Mouse (Mus musculus) neutrophil, adult 5-6 weeks (primary cell): Measurements from ENCODE around the gene Kmt2e. TPM values are rescaled to one million over a fixed set of nuclear protein-coding genes. Genes with fewer than 3 reads are reported as not detected.

Experiments used
- ATAC-seq: fragments of 151-379, 151-347 bp; 2 replicates; pipeline ENCODE4 v1.8.0; 2017; ENCODE audit warnings: mild to moderate bottlenecking, moderate TSS enrichment; ENCODE audit not compliant: insufficient number of reproducible peaks, poor library complexity, low FRiP score, severe bottlenecking; ENCODE audit errors: extremely low read depth
- total RNA-seq: library from RNA; stranded (forward); fragments of 200-1000 nt; gene quantifications from 2 replicates; pipeline ENCODE4 v1.2.3, GENCODE M21; 2017

Gene Kmt2e
- total RNA-seq, 1 experiment from 2014 or later = 201 TPM

DNA sequence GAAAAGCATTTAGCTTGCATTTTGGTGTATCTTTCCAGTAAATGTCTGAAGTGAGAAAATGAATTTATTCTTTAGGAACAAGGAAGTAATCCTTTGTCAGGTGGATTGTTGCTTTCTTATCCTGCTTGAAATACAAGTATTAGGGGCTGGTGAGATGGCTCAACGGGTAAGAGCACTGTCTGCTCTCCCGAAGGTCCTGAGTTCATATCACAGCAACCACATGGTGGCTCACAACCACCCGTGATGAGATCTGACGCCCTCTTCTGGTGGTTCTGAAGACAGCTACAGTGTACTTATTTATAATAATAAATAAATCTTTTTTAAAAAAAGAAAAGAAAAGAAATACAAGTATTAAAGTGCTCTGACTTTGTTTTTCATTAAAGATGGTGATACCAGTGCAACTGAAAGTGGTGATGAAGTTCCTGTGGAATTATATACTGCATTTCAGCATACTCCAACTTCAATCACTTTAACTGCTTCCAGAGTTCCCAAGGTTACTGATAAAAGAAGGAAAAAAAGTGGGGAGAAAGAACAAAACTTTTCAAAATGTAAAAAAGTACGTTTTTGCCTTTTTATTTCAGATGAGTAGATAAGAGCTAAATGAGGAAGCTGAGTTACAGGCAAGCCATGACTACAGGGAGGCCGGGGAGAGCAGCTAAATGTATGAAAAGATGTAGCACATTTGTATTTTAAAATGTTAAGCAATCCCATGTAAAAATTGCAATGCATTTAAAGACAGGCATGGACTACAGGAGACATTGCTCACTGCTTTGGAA, 39.0 kb downstream of the Kmt2e start:
- ATAC-seq = no peak

DNA sequence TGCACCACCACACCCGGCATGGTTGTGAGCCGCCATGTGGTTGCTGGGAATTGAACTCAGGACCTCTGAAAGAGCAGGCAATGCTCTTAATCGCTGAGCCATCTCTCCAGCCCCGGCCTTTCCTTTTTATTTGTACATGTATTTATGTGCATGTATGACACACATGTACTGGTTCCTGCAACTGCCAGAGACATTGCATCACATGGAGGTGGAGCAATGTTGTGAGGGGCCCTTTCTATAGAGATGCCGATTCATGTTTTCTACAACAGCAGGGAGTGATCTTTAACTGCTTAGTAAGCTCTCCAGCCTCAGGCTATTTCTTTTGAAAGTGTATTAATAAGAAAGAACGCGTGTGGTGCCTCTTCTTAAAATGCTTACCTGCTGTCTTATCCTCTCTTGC, 49.6 kb downstream of the Kmt2e start:
- no peak for ATAC-seq

DNA sequence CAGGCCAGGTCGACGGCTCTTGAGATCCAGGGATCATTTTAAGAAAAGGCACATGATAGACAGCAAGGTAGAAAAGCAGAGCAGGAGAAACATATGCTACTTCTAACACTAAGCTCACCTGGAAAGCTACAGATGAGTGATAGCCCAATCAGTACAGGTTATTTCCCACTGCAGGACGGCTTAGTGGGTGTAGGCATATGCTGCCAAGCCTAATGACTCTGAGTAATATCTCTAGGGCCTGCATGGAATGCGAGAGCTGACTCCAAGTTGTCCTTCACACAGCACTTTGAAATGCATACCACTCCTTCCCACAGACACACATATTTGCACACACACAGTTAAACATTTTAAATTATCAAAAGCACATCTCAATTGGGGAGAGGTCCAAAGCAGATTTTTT, 55.0 kb downstream of the Kmt2e start:
- no peak for ATAC-seq

DNA sequence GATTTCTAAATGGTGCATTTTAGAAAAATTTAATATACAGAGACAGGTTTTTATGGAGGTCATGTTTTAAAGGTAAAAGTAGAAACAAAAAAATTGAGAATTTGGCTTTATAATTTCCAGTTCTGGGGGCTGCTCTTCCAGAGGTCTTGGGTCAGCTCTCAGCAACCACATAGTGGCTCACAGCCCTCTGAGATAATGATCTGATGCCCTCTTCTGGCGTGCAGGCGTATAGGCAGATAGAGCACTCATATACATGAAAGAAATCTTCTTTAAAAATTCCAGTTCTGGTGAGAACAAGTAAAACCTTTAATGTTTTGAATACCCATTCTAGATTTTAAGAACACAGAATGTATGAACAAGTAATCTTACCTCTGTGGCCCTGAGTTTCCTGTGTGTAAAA, 56.6 kb downstream of the Kmt2e start:
- ATAC-seq = peak; percentile 66; the same call in 1 of the 2 replicates

DNA sequence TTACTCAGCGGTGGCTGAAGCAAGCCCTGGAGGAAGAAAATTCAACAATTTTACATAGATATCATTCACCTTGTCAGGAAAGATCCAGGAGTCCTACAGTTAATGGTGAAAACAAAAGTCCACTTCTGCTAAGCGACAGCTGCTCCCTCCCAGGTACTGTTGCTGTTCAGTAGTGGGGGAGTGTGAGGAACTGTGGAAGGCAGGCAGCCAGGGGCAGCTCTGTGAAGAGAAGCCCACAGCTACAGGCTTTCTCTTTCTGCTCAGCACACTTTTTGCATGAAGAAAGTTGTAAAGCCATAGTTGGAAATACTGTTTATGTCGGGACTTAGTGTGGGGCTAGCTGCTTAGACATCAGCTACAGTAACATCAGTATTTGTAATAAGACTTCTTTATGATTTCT, 62.2 kb downstream of the Kmt2e start:
- no peak for ATAC-seq

DNA sequence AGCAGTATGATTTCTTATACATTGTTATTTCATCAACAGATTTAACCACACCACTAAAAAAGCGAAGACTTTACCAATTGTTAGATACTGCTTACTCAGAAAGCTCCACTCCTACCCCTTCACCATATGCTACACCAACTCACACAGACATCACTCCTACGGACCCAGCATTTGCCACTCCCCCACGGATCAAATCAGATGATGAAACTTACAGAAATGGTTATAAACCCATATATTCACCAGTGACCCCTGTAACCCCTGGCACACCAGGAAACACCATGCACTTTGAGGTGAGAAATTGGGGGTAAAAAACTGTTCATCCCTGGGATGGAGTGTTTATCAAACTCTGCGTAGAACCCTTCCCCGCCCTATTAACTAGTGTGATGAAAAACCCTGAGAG, 62.7 kb downstream of the Kmt2e start:
- ATAC-seq = no peak

DNA sequence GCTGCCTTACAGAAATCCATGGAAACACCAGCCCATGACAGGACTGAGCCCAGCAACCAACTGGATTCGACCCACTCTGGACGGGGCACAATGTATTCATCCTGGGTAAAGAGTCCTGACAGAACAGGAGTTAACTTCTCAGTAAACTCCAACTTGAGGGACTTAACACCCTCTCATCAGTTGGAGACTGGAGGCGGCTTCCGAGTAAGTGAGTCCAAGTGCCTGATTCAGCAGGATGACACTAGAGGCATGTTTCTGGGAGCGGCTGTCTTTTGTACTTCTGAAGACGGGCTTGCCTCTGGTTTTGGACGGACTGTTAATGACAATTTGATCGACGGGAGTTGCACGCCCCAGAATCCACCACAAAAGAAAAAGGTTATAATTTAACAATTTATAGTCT, 63.7 kb downstream of the Kmt2e start:
- ATAC-seq = no peak

DNA sequence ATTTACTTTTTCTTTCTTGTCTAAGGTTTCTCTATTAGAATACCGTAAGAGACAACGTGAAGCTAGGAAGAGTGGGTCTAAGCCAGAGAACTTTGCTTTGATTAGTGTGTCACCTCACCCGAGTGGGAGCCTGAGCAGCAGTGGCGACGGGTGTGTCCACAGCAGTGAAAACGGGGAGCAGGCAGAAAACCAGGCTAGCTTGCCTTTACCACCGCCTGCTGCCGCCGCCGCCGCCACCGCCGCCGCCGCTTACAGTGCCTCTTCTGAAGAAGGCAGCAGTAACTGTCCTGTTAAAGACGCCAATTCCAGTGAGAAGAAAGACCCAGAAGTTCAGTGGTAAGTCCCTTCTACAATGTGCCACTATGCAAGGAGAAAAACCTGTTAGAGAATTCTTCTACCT, 65.0 kb downstream of the Kmt2e start:
- no peak for ATAC-seq

DNA sequence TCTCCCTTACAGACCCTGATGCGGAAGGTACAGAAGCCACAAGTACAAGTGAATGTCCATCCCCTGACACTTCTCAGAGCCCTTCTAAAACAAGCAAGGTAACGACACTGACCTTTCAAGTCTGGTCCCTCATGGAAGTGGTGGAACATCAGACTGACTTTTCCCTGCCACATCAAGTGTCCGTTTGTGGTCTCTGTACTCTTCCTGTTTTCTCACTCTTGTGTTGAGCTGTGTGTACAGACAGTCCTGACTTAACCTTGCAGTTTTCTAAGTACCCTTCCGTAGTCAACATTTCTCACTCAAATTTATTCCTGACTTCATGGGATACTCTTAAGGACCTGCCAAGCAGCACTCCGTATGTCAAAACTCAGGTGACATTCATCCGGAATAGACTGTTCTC, 66.5 kb downstream of the Kmt2e start:
- no peak for ATAC-seq

DNA sequence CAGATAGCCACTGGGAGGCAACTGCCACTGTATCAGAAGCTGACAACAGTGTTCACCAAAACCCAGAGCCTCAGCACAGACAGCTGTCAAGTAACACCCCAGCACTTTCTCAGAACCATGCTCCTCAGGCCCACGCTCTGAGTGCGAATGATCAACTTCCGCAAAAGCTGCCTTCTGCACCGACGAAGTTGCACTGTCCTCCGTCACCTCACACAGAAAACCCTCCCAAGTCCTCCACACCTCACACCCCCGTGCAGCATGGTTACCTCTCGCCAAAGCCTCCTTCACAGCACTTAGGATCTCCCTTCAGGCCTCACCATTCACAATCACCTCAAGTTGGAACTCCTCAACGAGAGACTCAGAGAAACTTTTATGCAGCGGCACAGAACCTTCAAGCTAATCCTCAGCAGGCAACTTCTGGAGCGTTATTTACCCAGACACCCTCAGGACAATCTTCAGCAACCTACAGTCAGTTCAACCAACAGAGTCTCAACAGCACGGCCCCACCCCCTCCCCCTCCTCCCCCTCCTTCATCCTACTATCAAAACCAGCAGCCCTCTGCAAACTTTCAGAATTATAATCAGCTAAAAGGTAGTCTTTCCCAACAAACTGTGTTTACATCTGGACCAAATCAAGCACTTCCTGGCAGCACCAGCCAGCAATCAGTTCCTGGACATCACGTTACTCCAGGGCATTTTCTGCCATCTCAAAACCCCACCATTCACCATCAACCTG, 67.5 kb downstream of the Kmt2e start:
- ATAC-seq = no peak

DNA sequence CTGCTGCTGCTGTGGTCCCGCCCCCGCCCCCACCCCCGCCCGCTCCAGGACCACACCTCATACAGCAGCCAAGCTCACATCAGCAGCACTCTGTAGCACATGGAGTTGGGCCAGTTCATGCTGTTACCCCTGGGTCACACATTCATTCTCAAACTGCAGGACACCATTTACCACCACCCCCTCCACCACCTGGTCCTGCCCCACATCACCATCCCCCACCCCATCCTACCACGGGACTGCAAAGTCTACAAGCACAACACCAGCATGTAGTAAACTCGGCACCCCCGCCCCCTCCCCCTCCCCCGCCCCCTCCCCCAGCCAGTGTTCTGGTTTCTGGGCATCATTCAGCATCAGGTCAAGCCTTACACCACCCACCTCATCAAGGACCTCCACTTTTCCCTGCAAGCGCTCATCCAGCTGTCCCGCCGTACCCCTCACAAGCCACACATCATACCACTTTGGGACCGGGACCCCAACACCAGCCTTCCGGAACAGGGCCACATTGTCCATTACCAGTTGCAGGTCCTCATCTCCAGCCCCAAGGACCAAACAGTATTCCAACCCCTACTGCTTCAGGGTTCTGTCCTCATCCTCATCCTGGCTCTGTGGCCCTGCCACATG, 68.2 kb downstream of the Kmt2e start:
- ATAC-seq = no peak

DNA sequence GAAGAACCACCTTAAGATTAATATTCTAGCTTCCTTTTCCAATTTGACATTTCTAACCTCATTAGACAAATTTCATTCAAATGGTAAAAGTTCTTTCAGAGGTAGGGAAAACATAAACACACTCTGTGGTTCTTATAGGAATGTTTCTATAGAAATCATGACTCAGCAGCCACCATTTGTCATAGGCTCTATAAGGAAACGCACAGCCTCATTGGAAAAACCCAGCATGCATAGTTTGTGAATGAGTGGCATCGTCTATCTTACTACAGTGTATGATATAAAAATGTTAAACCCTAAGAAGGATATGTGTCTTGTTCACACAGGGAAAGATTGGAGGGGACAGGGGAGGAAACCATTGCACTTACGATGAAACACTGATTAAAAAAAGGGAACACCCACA, 71.3 kb downstream of the Kmt2e start:
- ATAC-seq = no peak

DNA sequence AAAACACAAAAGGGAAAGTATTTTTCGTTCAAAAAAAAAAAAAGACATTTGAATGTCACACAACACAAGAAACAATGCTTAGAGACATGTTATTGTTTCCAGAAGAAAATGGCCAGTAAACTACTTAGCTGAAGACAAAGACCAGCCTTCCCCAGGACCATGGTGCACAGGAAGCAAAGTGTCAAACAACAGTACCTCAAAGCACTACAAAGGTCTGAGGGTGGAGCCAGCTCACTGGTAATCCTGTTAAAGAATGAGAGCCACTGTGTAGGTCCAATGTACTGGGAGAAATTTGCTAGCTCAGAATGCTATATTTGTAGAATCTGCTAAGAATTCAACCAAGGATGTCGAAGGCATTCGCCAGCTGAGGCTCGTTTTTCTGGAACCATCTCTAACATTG, 73.0 kb downstream of the Kmt2e start:
- no peak for ATAC-seq

DNA sequence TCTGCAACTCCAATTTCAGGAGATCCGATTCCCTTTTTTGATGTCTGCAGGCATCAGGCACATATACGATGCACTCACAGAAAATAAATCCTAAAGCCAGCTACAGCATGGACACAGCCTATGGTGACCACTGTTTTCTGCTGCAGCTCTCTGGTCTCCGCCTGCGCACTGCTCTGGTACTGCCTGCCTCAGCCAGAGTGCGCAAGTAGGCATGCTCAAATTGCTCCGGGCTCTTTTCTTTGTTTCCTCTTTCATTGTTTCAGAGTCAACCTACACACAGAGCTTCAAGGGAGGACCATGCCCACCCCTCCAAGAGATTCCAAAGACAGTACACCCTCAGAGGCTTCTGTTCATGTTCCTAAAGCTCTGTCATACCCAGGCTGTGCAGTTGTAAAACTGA, 74.4 kb downstream of the Kmt2e start:
- ATAC-seq = no peak

DNA sequence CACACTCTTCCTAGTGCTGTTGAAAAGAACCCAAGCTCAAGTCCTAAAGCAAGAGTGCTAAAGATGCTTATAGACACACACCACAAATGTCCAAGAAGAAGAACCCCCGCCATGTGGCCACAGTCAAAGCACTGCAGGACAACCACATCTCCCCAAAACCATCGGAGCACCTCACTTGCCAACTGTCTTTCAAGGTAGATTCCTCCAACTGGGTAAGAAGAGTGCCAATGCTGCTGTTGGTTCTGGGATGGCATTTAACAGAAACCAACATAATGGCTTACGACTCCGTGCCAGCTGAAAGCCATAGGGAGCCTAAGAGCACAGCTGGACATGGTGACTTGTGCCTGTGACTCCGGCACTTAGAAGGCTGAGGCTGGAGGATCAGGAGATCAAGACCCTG, 77.2 kb downstream of the Kmt2e start:
- ATAC-seq = no peak

DNA sequence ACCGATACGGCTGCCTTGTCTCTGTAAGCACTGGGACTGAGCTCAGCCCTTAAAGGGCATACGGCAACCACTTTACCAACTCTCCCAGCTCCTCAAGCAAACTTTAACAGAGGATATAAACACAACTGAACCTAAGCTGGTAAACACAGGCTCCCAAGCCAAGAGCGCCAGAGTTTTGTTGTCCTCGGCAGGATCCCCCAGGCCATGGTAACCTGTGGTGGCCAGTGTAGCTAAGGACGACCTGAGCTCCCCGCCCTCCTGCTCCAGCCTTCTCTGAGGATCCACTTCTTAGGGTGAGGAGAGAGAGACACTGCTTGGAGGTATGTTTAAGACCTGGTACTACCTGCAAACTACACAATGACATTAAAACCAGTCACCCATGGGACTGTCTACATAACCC, 78.3 kb downstream of the Kmt2e start:
- no peak for ATAC-seq

DNA sequence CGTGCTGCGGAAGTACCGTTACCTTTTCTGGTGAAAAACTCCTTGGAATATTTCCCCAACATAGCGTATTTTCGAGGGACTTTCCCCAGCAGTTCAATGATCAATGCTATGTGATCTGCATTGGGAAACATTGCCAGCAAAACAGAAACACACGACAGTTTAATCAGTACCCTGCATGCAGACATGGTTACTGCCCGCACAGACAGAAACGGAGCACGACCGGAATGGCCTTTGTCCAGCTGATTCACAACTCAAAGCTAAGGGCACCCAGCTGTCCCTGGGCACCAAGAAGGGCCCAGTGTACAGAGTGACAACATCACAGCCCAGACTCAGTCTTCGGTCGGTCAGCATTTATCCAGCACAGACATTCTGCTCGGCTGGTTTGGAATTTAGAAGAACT, 79.2 kb downstream of the Kmt2e start:
- no peak for ATAC-seq

DNA sequence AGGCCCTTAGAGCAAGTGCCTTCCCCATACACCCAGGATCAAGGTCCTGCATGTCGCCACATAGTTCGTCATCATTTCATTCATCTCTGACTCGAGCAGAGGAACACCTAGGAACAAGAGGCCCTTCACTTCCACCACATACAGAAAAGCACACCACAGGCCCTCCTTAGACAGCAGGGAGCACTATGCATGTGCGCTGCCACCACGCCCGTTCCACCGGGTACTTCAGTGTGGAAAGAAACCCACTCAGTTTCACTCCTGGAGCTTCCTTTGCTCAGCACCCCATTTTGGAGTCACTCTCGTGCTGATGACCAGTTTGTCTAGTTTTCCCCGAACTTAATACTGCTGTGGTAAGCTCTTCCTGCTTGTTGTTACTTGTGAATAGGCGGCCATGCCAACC, 80.8 kb downstream of the Kmt2e start:
- no peak for ATAC-seq

DNA sequence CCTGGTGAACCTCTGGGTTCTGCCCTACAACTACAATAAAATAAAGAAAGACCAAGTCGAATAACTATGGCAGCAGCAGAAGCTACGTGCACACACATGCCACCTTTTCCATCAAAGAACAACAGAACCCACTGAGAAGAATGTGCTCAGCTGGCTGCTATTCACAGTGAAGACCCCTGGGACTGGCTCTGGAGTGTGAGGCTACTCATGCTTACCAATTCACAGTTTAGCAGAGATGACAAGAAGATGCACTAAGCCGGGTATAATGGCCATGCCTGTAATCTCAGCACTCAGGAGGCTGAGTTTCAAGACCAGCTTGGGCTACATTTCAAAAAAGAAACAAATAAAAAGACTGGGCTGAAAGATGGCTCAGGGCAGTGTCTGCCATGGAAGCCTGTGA, 82.7 kb downstream of the Kmt2e start:
- ATAC-seq = no peak

DNA sequence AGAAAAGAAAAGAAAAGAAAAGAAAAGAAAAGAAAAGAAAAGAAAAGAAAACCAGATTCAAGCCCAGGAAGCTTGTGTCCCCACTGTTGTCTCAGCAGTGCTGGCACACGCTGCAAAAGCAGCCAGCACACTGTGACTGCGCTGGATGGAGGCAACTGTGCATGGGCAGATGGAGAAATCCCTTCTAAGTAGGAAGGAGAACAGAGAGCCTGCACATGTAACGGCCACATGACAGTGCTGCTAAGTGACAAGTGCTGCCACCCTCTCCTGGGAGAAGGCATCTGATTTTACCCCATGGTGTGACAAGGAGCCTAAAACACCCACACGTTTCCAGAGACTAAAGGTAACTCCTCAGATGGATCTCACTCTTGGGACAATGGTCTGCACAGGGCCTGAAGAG, 83.6 kb downstream of the Kmt2e start:
- no peak for ATAC-seq
